Mouse (Mus musculus) bone marrow, adult 2 months (tissue): ENCODE measurements around the gene Dlec1. TPM values are rescaled to one million over a fixed set of nuclear protein-coding genes. Genes with fewer than 3 reads are reported as not detected.

Experiments
- H3K27ac ChIP-seq: fragments of 200-500 bp; 2 replicates; pipeline ENCODE4 v1.5.1; 2012; ENCODE audit warnings: low read depth, mild to moderate bottlenecking, control low read depth, inconsistent platforms, low read length; ENCODE audit not compliant: control insufficient read depth, poor library complexity, insufficient read depth
- H3K4me1 ChIP-seq: fragments of 200-500 bp; 2 replicates; pipeline ENCODE4 v1.6.1; 2011; ENCODE audit warnings: low read length; ENCODE audit not compliant: control insufficient read depth, insufficient read depth
- H3K4me3 ChIP-seq: fragments of 200-500 bp; replicated peaks from 2 replicates; pipeline ENCODE3; 2011; ENCODE audit warnings: mild to moderate bottlenecking, low read depth, low read length, control low read depth; ENCODE audit not compliant: control insufficient read depth
- CTCF ChIP-seq: fragments of 200-500 bp; IDR thresholded peaks from 2 replicates; pipeline ENCODE4 v1.5.1; 2011; ENCODE audit warnings: low read length, control low read depth; ENCODE audit not compliant: control insufficient read depth, insufficient read depth
- POLR2A ChIP-seq: fragments of 200-500 bp; IDR thresholded peaks from 2 replicates; pipeline ENCODE4 v1.6.1; 2011; ENCODE audit warnings: low read depth, mild to moderate bottlenecking, control low read depth, low read length, borderline replicate concordance; ENCODE audit not compliant: control insufficient read depth
- WGBS: fragments of 180-500 bp; shearing (Covaris S2); methylation state at CpG from one replicate; pipeline ENCODE4 v1.1.7; 2018; 5-methylcytosine and 5-hydroxymethylcytosine counted together
- polyA plus RNA-seq: library from polyadenylated mRNA; stranded (reverse); fragments of >200 nt; gene quantifications from 2 replicates; pipeline ENCODE4 v1.2.4, GENCODE M21; 2011; ENCODE audit warnings: low replicate concordance; ENCODE audit not compliant: missing spikeins, insufficient read depth, insufficient read length

The Dlec1 gene
- polyA plus RNA-seq, 1 experiment: 2.5 TPM

- H3K4me1 ChIP-seq: no peaks in the 10 kb centered on the region
- H3K4me3 ChIP-seq: no peak overlapping the region
- no peak overlapping the region for H3K27ac ChIP-seq
- TF ChIP-seq CTCF (no peak), POLR2A (no peak)
- 76% methylated on average over 9 of the region's 9 CpGs for WGBS
Measured at GRCm38 (mm10) chr9:119143372-119143771, 41.1 kb downstream of the Dlec1 start.

GRCm38 (mm10) chr9:119144696-119145095, 42.4 kb downstream of the Dlec1 start:
- Histone ChIP-seq H3K4me3 (no peak overlapping the region), H3K4me1 (no peaks in the 10 kb centered on the region), H3K27ac (no peak overlapping the region)
- 75% methylated on average over 8 of the region's 8 CpGs for WGBS
- TF ChIP-seq CTCF (no peak), POLR2A (no peak)

- TF ChIP-seq CTCF (no peak), POLR2A (no peak)
- WGBS: 69% methylated on average over 10 of the region's 10 CpGs
- H3K4me3 ChIP-seq: no peak overlapping the region
- H3K27ac ChIP-seq: no peak overlapping the region
- no peaks in the 10 kb centered on the region for H3K4me1 ChIP-seq
Measured at GRCm38 (mm10) chr9:119145137-119145536, 42.9 kb downstream of the Dlec1 start.

- H3K27ac ChIP-seq: no peak overlapping the region
- H3K4me3 ChIP-seq: no peak overlapping the region
- H3K4me1 ChIP-seq: no peaks in the 10 kb centered on the region
- WGBS: 74% methylated on average over 6 of the region's 6 CpGs
- TF ChIP-seq POLR2A (no peak), CTCF (no peak)
Measured at GRCm38 (mm10) chr9:119145638-119146037, 43.4 kb downstream of the Dlec1 start.

- TF ChIP-seq POLR2A (no peak), CTCF (no peak)
- Histone ChIP-seq H3K4me1 (no peaks in the 10 kb centered on the region), H3K4me3 (no peak overlapping the region), H3K27ac (no peak overlapping the region)
- WGBS: 32% methylated on average over 13 of the region's 13 CpGs
Measured at GRCm38 (mm10) chr9:119146098-119146770, 44.0 kb downstream of the Dlec1 start.

GRCm38 (mm10) chr9:119149601-119150000, 47.3 kb downstream of the Dlec1 start:
- H3K4me1 ChIP-seq: no peaks in the 10 kb centered on the region
- 30% methylated on average over 5 of the region's 5 CpGs for WGBS
- TF ChIP-seq CTCF (no peak), POLR2A (no peak)
- H3K27ac ChIP-seq: no peak overlapping the region
- no peak overlapping the region for H3K4me3 ChIP-seq

- 73% methylated on average over 2 of the region's 2 CpGs for WGBS
- Histone ChIP-seq H3K4me1 (no peaks in the 10 kb centered on the region), H3K27ac (no peak overlapping the region), H3K4me3 (no peak overlapping the region)
- TF ChIP-seq POLR2A (no peak), CTCF (no peak)
Measured at GRCm38 (mm10) chr9:119151751-119152150, 49.5 kb downstream of the Dlec1 start.

GRCm38 (mm10) chr9:119155416-119155815, 53.1 kb downstream of the Dlec1 start:
- Histone ChIP-seq H3K4me1 (no peaks in the 10 kb centered on the region), H3K27ac (no peak overlapping the region), H3K4me3 (no peak overlapping the region)
- WGBS: 67% methylated on average over 8 of the region's 8 CpGs
- TF ChIP-seq CTCF (no peak), POLR2A (no peak)

GRCm38 (mm10) chr9:119155826-119156225, 53.5 kb downstream of the Dlec1 start:
- no peak overlapping the region for H3K4me3 ChIP-seq
- WGBS: 44% methylated on average over 7 of the region's 7 CpGs
- TF ChIP-seq POLR2A: no peak
- TF ChIP-seq CTCF: no peak
- H3K27ac ChIP-seq: no peak overlapping the region
- H3K4me1 ChIP-seq: no peaks in the 10 kb centered on the region
